Mouse (Mus musculus): ENCODE measurements around the gene Rnf26. TPM values are rescaled to one million over a fixed set of nuclear protein-coding genes. Genes with fewer than 3 reads are reported as not detected.
A peak's percentile ranks its signal among the peaks of the same experiment; 100 is the strongest.
"Not testable (repeated sequence)": the region's sequence is repeated elsewhere in the genome, so short reads cannot be mapped to it uniquely, and the experiment has no call there.

Gene Rnf26
- polyA plus RNA-seq, 1 experiment from 2014 or later, result 70.5 TPM

DNA sequence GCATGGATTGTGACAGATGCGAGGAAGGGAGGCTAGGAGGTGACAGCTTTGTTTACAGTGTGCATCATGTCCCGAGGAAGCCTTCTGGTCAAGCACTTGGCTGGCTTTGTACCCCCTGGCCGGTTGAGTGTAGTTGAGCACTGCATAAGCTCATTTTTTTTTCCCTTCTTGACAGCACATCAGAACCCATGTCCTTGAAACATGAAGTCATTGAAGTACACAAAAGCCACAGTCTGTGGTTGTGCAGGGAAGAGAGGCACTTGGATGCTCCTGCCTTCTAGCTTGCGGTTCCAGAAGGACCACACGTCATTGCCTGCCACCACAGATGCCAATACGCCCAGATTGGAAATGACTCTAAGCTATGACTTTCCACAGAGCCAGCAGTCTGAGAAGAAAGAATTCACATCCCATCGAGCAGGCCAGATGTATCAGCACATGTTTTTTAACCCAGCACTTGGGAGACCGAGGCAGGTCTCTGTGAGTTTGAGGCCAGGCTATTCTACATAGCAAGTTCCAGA lies 6.7 kb upstream of the Rnf26 start:
- Histone ChIP-seq H3K9ac (no peak overlapping the region), H3K4me2 (no peak overlapping the region), H3K9me3 (no peaks in the 10 kb centered on the region), H3K36me3 (no peaks in the 10 kb centered on the region), H3K27me3 (no peaks in the 10 kb centered on the region), H3K27ac (no peak overlapping the region), H3K4me3 (no peak overlapping the region), H3K4me1 (no peaks in the 10 kb centered on the region)
- WGBS, result 73% methylated on average over 8 of the region's 8 CpGs
- no peak for ATAC-seq (ENCODE audit: insufficient number of reproducible peaks, low FRiP score, low TSS enrichment, low read depth)

GRCm38 (mm10) chr9:44119011-44119410 lies 5.7 kb upstream of the Rnf26 start:
- Histone ChIP-seq H3K36me3 (no peaks in the 10 kb centered on the region), H3K4me1 (no peaks in the 10 kb centered on the region), H3K9ac (no peak overlapping the region), H3K27ac (no peak overlapping the region), H3K4me2 (no peak overlapping the region), H3K4me3 (no peak overlapping the region), H3K9me3 (no peaks in the 10 kb centered on the region), H3K27me3 (no peaks in the 10 kb centered on the region)
- ATAC-seq (ENCODE audit: insufficient number of reproducible peaks, low FRiP score, low TSS enrichment, low read depth), result no peak
- WGBS, result 51% methylated on average over 5 of the region's 5 CpGs

DNA sequence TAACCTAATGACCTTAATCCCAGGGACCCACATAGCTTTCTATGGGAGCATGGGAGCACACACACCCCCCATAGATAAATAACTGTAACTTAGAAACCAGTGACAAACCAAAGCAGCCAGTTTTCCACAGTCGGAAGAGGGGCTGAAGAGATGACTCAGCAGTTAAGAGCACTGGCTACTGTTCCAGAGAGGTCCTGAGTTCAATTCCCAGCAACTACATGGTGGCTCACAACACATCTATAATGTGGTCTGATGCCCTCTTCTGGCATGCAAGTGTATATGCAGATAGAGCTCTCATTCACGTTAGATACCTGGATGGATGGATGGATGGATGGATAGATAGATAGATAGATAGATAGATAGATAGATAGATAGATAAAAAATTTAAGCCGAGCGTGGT lies 2.9 kb upstream of the Rnf26 start:
- Histone ChIP-seq H3K27ac (no peak overlapping the region), H3K36me3 (no peaks in the 10 kb centered on the region), H3K9me3 (no peaks in the 10 kb centered on the region), H3K4me1 (peaks cover 10% of the 10 kb centered on the region), H3K9ac (no peak overlapping the region), H3K4me2 (no peak overlapping the region), H3K27me3 (no peaks in the 10 kb centered on the region), H3K4me3 (no peak overlapping the region)
- 90% methylated on average over 4 of the region's 4 CpGs for WGBS
- ATAC-seq (ENCODE audit: insufficient number of reproducible peaks, low FRiP score, low TSS enrichment, low read depth), result no peak

- Histone ChIP-seq H3K9me3 (no peaks in the 10 kb centered on the region), H3K4me3 (no peak overlapping the region), H3K27ac (no peak overlapping the region), H3K4me2 (no peak overlapping the region), H3K27me3 (no peaks in the 10 kb centered on the region), H3K36me3 (no peaks in the 10 kb centered on the region), H3K4me1 (peaks cover 11% of the 10 kb centered on the region), H3K9ac (no peak overlapping the region)
- 86% methylated on average over 9 of the region's 9 CpGs for WGBS
- ATAC-seq (ENCODE audit: insufficient number of reproducible peaks, low FRiP score, low TSS enrichment, low read depth), result no peak
Measured at GRCm38 (mm10) chr9:44115599-44115998, 2.3 kb upstream of the Rnf26 start.

DNA sequence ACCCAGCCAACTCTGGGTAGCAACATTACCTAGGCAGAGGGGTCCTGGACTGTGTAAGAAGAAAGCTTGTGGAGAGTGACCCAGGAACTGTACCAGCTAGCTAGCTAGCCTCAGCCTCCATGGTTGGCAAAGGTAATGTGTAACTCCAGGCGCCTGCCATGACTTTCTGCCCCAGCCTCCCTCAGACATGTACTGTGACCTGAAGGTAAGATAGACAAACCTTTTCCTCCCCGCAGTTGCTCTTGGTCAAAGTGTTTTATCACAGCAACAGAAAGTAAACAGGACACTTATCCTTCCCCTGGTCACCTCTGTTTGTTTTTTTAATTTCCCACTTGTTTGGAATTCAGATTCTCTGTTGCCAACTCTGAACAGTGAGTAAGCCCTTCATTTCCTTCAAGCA lies 1.1 kb upstream of the Rnf26 start:
- Histone ChIP-seq H3K4me1 (peaks cover 22% of the 10 kb centered on the region), H3K4me2 (no peak overlapping the region), H3K36me3 (no peaks in the 10 kb centered on the region), H3K4me3 (no peak overlapping the region), H3K27ac (no peak overlapping the region), H3K27me3 (no peaks in the 10 kb centered on the region), H3K9ac (no peak overlapping the region), H3K9me3 (no peaks in the 10 kb centered on the region)
- no peak for ATAC-seq (ENCODE audit: insufficient number of reproducible peaks, low FRiP score, low TSS enrichment, low read depth)
- WGBS, result 89% methylated on average over 2 of the region's 2 CpGs

- 50% methylated on average over 10 of the region's 12 CpGs for WGBS
- H3K4me2 ChIP-seq, result peak overlapping the region; percentile 52
- H3K27me3 ChIP-seq; H3K9ac ChIP-seq; H3K9me3 ChIP-seq; ATAC-seq (ENCODE audit: insufficient number of reproducible peaks, low FRiP score, low TSS enrichment, low read depth); H3K27ac ChIP-seq; H3K36me3 ChIP-seq: not testable (repeated sequence)
- peaks cover 48% of the 10 kb centered on the region for H3K4me1 ChIP-seq
- peak overlapping the region; percentile 78; the same call in 1 of the 2 replicates for H3K4me3 ChIP-seq
Measured at GRCm38 (mm10) chr9:44111909-44112308, 1.4 kb downstream of the Rnf26 start.

GRCm38 (mm10) chr9:44109360-44110095 lies 3.8 kb downstream of the Rnf26 start:
- H3K4me1 ChIP-seq, result peaks cover 57% of the 10 kb centered on the region
- 0 out of 2 replicates have a peak overlapping the region, but pooled peaks have one; percentile 59 for H3K27ac ChIP-seq
- H3K27me3 ChIP-seq, result no peaks in the 10 kb centered on the region
- 11% methylated on average over 9 of the region's 9 CpGs for WGBS
- no peaks in the 10 kb centered on the region for H3K9me3 ChIP-seq
- H3K9ac ChIP-seq, result 0 out of 2 replicates have a peak overlapping the region, but pooled peaks have one; percentile 1
- no peak for ATAC-seq (ENCODE audit: insufficient number of reproducible peaks, low FRiP score, low TSS enrichment, low read depth)
- H3K4me3 ChIP-seq, result peak overlapping the region; percentile 22
- peak overlapping the region; percentile 44 for H3K4me2 ChIP-seq
- H3K36me3 ChIP-seq, result peaks cover 21% of the 10 kb centered on the region; the same call in 1 of the 2 replicates

DNA sequence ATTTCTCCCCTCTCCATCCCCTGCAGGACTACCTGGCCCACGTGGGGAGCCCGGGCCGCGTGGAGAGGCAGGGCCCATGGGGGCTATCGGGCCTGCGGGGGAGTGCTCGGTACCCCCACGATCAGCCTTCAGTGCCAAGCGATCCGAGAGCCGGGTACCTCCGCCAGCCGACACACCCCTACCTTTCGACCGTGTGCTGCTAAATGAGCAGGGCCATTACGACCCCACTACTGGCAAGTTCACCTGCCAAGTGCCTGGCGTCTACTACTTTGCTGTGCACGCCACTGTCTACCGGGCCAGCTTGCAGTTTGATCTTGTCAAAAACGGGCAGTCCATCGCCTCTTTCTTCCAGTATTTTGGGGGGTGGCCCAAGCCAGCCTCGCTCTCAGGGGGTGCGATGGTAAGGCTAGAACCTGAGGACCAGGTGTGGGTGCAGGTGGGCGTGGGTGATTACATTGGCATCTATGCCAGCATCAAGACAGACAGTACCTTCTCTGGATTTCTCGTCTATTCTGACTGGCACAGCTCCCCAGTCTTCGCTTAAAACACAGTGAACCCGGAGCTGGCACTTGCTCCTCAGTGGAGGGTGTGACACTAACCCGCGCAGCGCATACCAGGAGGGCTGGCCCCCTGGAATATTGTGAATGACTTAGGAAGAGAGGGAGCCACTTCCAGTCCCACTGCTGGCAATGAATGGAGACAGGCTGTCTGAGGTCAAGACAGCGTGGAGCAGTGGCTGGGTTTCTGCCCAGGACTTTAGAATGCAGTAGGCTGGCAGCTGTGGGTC lies 4.9 kb downstream of the Rnf26 start:
- no peak for ATAC-seq (ENCODE audit: insufficient number of reproducible peaks, low FRiP score, low TSS enrichment, low read depth)
- 68% methylated on average over 31 of the region's 31 CpGs for WGBS
- H3K4me3 ChIP-seq, result peak overlapping the region; percentile 22; the same call in 1 of the 2 replicates
- peak overlapping the region; percentile 36 for H3K4me2 ChIP-seq
- H3K9ac ChIP-seq, result peak overlapping the region; percentile 23; the same call in 1 of the 2 replicates
- H3K27ac ChIP-seq, result peak overlapping the region; percentile 88
- H3K27me3 ChIP-seq, result no peaks in the 10 kb centered on the region
- H3K9me3 ChIP-seq, result no peaks in the 10 kb centered on the region
- H3K4me1 ChIP-seq, result peaks cover 57% of the 10 kb centered on the region
- H3K36me3 ChIP-seq, result peaks cover 26% of the 10 kb centered on the region; the same call in 1 of the 2 replicates

GRCm38 (mm10) chr9:44107557-44108179 lies 5.6 kb downstream of the Rnf26 start:
- H3K4me1 ChIP-seq, result peaks cover 57% of the 10 kb centered on the region
- peak overlapping the region; percentile 36 for H3K4me2 ChIP-seq
- H3K9me3 ChIP-seq, result no peaks in the 10 kb centered on the region
- H3K27ac ChIP-seq, result peak overlapping the region; percentile 88
- WGBS, result 52% methylated on average over 25 of the region's 25 CpGs
- H3K27me3 ChIP-seq, result no peaks in the 10 kb centered on the region
- peaks cover 27% of the 10 kb centered on the region; the same call in 1 of the 2 replicates for H3K36me3 ChIP-seq
- no peak overlapping the region for H3K9ac ChIP-seq
- no peak for ATAC-seq (ENCODE audit: insufficient number of reproducible peaks, low FRiP score, low TSS enrichment, low read depth)
- H3K4me3 ChIP-seq, result peak overlapping the region; percentile 19

GRCm38 (mm10) chr9:44107110-44107509 lies 6.2 kb downstream of the Rnf26 start, which contains the start of gene C1qtnf5:
Gene C1qtnf5, plus strand, starts transcription at chr9:44107245.
- peak; percentile 85 for ATAC-seq (ENCODE audit: insufficient number of reproducible peaks, low FRiP score, low TSS enrichment, low read depth)
- Histone ChIP-seq H3K4me2 (peak within 1 kb of the TSS; percentile 36), H3K27me3 (no peaks in the 10 kb centered on the region), H3K4me1 (peaks cover 52% of the 10 kb centered on the region), H3K9ac (no peak within 1 kb of the TSS), H3K4me3 (peak within 1 kb of the TSS; percentile 19), H3K27ac (peak within 1 kb of the TSS; percentile 88), H3K9me3 (no peaks in the 10 kb centered on the region), H3K36me3 (peaks cover 31% of the 10 kb centered on the region; the same call in 1 of the 2 replicates)
- WGBS, result 20% methylated on average over 8 of the region's 8 CpGs

DNA sequence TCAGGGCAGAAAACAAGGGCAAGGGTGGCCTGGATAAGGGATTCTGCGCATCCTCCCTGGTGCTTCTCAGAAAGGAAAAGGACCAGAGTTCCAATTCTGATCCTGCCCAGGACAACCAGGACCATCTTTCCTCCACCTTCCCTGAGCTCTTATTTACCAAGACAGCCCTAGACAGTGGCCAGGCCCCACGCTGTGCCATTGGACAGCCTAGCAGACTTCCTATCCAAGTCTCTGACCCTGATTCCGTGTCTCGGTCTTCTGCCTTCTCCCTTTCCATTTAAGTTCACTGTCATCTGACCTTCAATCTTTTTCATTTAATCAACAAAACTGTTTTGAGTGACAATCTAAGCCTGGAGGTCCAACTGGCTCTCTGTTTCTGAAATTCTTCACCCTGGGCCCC lies 6.7 kb downstream of the Rnf26 start:
- H3K27ac ChIP-seq, result peak overlapping the region; percentile 88

More for the DNA sequence above, 6.7 kb downstream of the Rnf26 start:
- ATAC-seq (ENCODE audit: insufficient number of reproducible peaks, low FRiP score, low TSS enrichment, low read depth), result no peak
- 0 out of 2 replicates have a peak overlapping the region, but pooled peaks have one; percentile 36 for H3K4me2 ChIP-seq
- peaks cover 34% of the 10 kb centered on the region; the same call in 1 of the 2 replicates for H3K36me3 ChIP-seq
- no peaks in the 10 kb centered on the region for H3K9me3 ChIP-seq
- no peak overlapping the region for H3K4me3 ChIP-seq
- H3K4me1 ChIP-seq, result peaks cover 48% of the 10 kb centered on the region
- WGBS, result 63% methylated on average over 4 of the region's 4 CpGs
- no peak overlapping the region for H3K9ac ChIP-seq
- no peaks in the 10 kb centered on the region for H3K27me3 ChIP-seq

All from limb, embryonic 15.5 days (tissue).